Mouse (Mus musculus) naive thymus-derived CD4-positive, alpha-beta T cell, adult 5 months (primary cell): Measurements from ENCODE around the gene Taco1. TPM values are rescaled to one million over a fixed set of nuclear protein-coding genes. Genes with fewer than 3 reads are reported as not detected.

Source experiments
- polyA plus RNA-seq: library from polyadenylated mRNA; unstranded; fragments of 100-300 nt; shearing (Covaris generic); gene quantifications from one replicate; pipeline ENCODE4 v1.2.1, GENCODE M21; 2017

Taco1 gene
- polyA plus RNA-seq, result 7.3 TPM

GRCm38 (mm10) chr11:106065923-106066571 is at the start of gene Taco1:
Taco1 (plus strand) TSS chr11:106066061.

GRCm38 (mm10) chr11:106036548-106037417 is 29.1 kb upstream of the Taco1 start, which contains the start of gene Dcaf7:
Dcaf7 (plus strand) TSS chr11:106036872.

GRCm38 (mm10) chr11:106083708-106084701 is 18.1 kb downstream of the Taco1 start, which contains the start of gene Map3k3:
Map3k3 (plus strand) TSS chr11:106084613.

Other genes starting within 250 kb of the Taco1 start
- 0.37 TPM for gene Cyb561, start 112.7 kb upstream of the Taco1 start, polyA plus RNA-seq
- gene Ace, start 98.1 kb upstream of the Taco1 start, polyA plus RNA-seq, result not detected
- gene Ace3, start 71.4 kb upstream of the Taco1 start, polyA plus RNA-seq, result not detected
- gene Kcnh6, start 57.9 kb upstream of the Taco1 start, polyA plus RNA-seq, result 0.14 TPM
- 101 TPM for gene Dcaf7, start 29.2 kb upstream of the Taco1 start, polyA plus RNA-seq
- gene Map3k3, start 18.6 kb downstream of the Taco1 start, polyA plus RNA-seq, result 201 TPM
- 1.7 TPM for gene Gm10840, start 94.8 kb downstream of the Taco1 start, polyA plus RNA-seq
- gene Limd2, start 94.8 kb downstream of the Taco1 start, polyA plus RNA-seq, result 1,361 TPM
- 26.2 TPM for gene Strada, start 136.1 kb downstream of the Taco1 start, polyA plus RNA-seq
- gene Ccdc47, start 150.3 kb downstream of the Taco1 start, polyA plus RNA-seq, result 71.3 TPM
- 124 TPM for gene Ddx42, start 150.9 kb downstream of the Taco1 start, polyA plus RNA-seq
- 94.9 TPM for gene Ftsj3, start 190.0 kb downstream of the Taco1 start, polyA plus RNA-seq
- 148 TPM for gene Psmc5, start 190.1 kb downstream of the Taco1 start, polyA plus RNA-seq
- 141 TPM for gene Smarcd2, start 206.9 kb downstream of the Taco1 start, polyA plus RNA-seq
- not detected for gene Tcam1, start 210.6 kb downstream of the Taco1 start, polyA plus RNA-seq
- gene Gh, start 235.8 kb downstream of the Taco1 start, polyA plus RNA-seq, result not detected
- gene Cd79b, start 248.7 kb downstream of the Taco1 start, polyA plus RNA-seq, result not detected